Mouse (Mus musculus): ENCODE measurements at regions not wholly inside any gene's neighbourhood (a gene's known extent, or its start where the extent isn't known, plus 50 kb on each side); places are given as distances from the start of the nearest gene placed in this dataset.

- no peak for DNase-seq (ENCODE audit: extremely low spot score, low read depth, low spot score)
Measured at GRCm38 (mm10) chr9:8273253-8273652, 139.2 kb upstream of the Cep126 start.

GRCm38 (mm10) chr9:8249542-8249941 is 115.4 kb upstream of the Cep126 start:
- no peak for DNase-seq (ENCODE audit: extremely low spot score, low read depth, low spot score)

- no peak for DNase-seq (ENCODE audit: extremely low spot score, low read depth, low spot score)
Measured at GRCm38 (mm10) chr9:8228078-8228477, 94.0 kb upstream of the Cep126 start.

GRCm38 (mm10) chr9:8226415-8226814 is 92.3 kb upstream of the Cep126 start:
- DNase-seq (ENCODE audit: extremely low spot score, low read depth, low spot score) = peak; percentile 18

- no peak for DNase-seq (ENCODE audit: extremely low spot score, low read depth, low spot score)
Measured at GRCm38 (mm10) chr9:8208855-8209254, 74.8 kb upstream of the Cep126 start.

- no peak for DNase-seq (ENCODE audit: extremely low spot score, low read depth, low spot score)
Measured at GRCm38 (mm10) chr9:8185433-8185832, 51.3 kb upstream of the Cep126 start.
